ENCODE assay signal across 9 mouse cellular contexts in the genomic region with DNA sequence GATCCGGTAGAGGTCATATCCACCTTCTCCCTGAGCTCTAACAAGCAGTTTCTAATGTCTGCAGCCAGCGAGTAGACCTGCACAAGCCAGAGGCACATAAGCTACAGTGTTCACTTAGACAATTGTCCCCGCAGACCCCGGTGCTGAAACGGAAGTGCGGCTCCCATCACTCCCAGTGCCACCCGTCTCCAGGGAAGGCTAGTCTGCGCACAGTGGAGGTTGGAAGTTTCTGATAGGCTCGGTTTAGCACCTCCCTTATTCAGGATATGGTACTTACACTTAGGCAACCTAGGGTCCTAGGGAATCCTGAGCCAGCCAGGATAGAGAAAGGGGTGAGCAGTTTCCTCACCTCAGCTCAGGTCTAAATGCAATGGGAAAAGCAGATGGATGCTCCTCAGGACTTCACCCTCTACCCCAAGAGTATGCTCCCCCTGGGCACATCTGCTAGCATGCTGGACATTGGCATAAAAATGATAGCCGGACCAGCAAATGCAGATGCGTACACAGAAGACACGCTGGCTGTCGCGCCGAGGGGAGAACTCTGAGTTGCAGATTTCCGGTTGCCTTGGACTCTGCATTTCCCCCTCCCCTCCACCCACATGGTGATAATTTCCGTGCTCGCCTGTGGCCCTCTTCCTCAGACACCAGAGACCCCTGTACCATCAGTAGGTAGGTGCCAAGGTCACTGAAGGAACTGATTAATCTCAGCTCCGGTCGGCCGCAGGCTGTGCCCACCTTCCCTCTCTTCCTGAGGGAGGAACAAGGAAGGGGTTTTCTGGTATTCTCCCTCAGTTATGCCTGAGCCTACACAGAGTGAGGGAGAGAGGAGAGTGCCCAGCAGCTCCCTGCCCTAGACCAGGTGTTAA. TPM values are rescaled to one million over a fixed set of nuclear protein-coding genes. Genes with fewer than 3 reads are reported as not detected.
DNase-seq lines count a peak whose midpoint lies in the region; ATAC-seq and TF ChIP-seq lines count a peak whose summit lies in the region.
"Had no signal": no experiment of that assay in that cellular context is flagged by ENCODE, and none has a peak within 500 bp of the region (broad histone marks: within the 10 kb centered on the region; RNA-seq: fewer than 3 reads in every experiment).

No protein-coding gene starts in this region.

- 56% methylated on average over 21 of the region's 21 CpGs for WGBS in hindbrain, embryonic 12.5 days
- WGBS in hindbrain, postnatal 0 days, result 68% methylated on average over 21 of the region's 21 CpGs
- WGBS in limb, embryonic 13.5 days, result 18% methylated on average over 21 of the region's 21 CpGs
- 58% methylated on average over 21 of the region's 21 CpGs for WGBS in cerebellum, adult 2 months

- H3K9ac ChIP-seq in hindbrain, embryonic 12.5 days, result 0 out of 2 replicates have a peak overlapping the region, but pooled peaks have one; percentile 4
- no peak overlapping the region for H3K9ac ChIP-seq in hindbrain, postnatal 0 days (replicated peaks; ENCODE audit: low read length)
- peak overlapping the region; percentile 56 for H3K9ac ChIP-seq in ES-Bruce4 (ENCODE audit: low read depth, poor library complexity, severe bottlenecking)
- peak overlapping the region; percentile 45 for H3K9ac ChIP-seq in limb, embryonic 13.5 days

- TF ChIP-seq POLR2A in ES-Bruce4 (IDR thresholded peaks at IDR 0.05; ENCODE audit: insufficient read depth, low read length), result no peak
- no peak for TF ChIP-seq POLR2A in cortical plate, adult 2 months (IDR thresholded peaks at IDR 0.05; ENCODE audit: extremely low read depth, insufficient read depth, low read length)
- no peak for TF ChIP-seq POLR2A in cerebellum, adult 2 months (IDR thresholded peaks at IDR 0.05; ENCODE audit: borderline replicate concordance, insufficient read depth, low read length)

- TF ChIP-seq EP300 in ES-Bruce4 (IDR thresholded peaks at IDR 0.05; ENCODE audit: insufficient read depth, low read depth, low read length), result no peak

- DNase-seq in hindbrain, postnatal 0 days (ENCODE audit: low spot score), result no peak
- DNase-seq in cerebellum, adult 2 months, result no peak
- DNase-seq in adrenal gland, postnatal 10 days, result no peak
- DNase-seq in layer of hippocampus, adult 11-12 months (ENCODE audit: low spot score), result no peak
- DNase-seq: kidney, adult 11 months had no signal

- H3K4me2 ChIP-seq in hindbrain, embryonic 12.5 days (replicated peaks), result no peak overlapping the region; the same call in 1 of the 2 replicates
- no peak overlapping the region for H3K4me2 ChIP-seq in hindbrain, postnatal 0 days (ENCODE audit: low read depth, low read length)
- H3K4me2 ChIP-seq in limb, embryonic 13.5 days (replicated peaks), result peak overlapping the region; percentile 46

- no peak overlapping the region for H3K4me3 ChIP-seq in hindbrain, embryonic 12.5 days
- no peak overlapping the region for H3K4me3 ChIP-seq in hindbrain, postnatal 0 days (ENCODE audit: low read length)
- peak overlapping the region; percentile 51 for H3K4me3 ChIP-seq in ES-Bruce4 (ENCODE audit: low read depth, low read length)
- no peak overlapping the region for H3K4me3 ChIP-seq in cortical plate, adult 2 months (ENCODE audit: insufficient read depth, low read length)
- H3K4me3 ChIP-seq in limb, embryonic 13.5 days, result no peak overlapping the region; the same call in 1 of the 2 replicates
- H3K4me3 ChIP-seq in cerebellum, adult 2 months (replicated peaks; ENCODE audit: insufficient read depth, low read depth, low read length), result no peak overlapping the region

- 0 out of 2 replicates have a peak, but pooled peaks have one; percentile 43 for ATAC-seq in hindbrain, embryonic 12.5 days (ENCODE audit: low FRiP score)
- ATAC-seq in hindbrain, postnatal 0 days, result no peak
- ATAC-seq in limb, embryonic 13.5 days (ENCODE audit: low FRiP score, low read depth), result 0 out of 2 replicates have a peak, but pooled peaks have one; percentile 7

- TF ChIP-seq CTCF in hindbrain, postnatal 0 days (IDR thresholded peaks at IDR 0.05; ENCODE audit: low read depth), result no peak
- TF ChIP-seq CTCF in ES-Bruce4 (IDR thresholded peaks at IDR 0.05; ENCODE audit: low read depth, low read length), result no peak
- TF ChIP-seq CTCF in cortical plate, adult 2 months (IDR thresholded peaks at IDR 0.05; ENCODE audit: extremely low read depth, insufficient read depth, low read length), result no peak
- TF ChIP-seq CTCF in cerebellum, adult 2 months (IDR thresholded peaks at IDR 0.05; ENCODE audit: borderline replicate concordance, insufficient read depth, low read depth, low read length), result no peak

- H3K36me3 ChIP-seq in hindbrain, embryonic 12.5 days, result no peaks in the 10 kb centered on the region
- H3K36me3 ChIP-seq in hindbrain, postnatal 0 days (ENCODE audit: insufficient read depth, low read length), result no peaks in the 10 kb centered on the region
- no peaks in the 10 kb centered on the region for H3K36me3 ChIP-seq in ES-Bruce4 (ENCODE audit: control insufficient read depth, insufficient read depth, low read length, poor library complexity, severe bottlenecking)
- peaks cover 27% of the 10 kb centered on the region for H3K36me3 ChIP-seq in limb, embryonic 13.5 days

- no peaks in the 10 kb centered on the region for H3K9me3 ChIP-seq in hindbrain, embryonic 12.5 days (replicated peaks)
- H3K9me3 ChIP-seq in hindbrain, postnatal 0 days (ENCODE audit: low read length), result no peaks in the 10 kb centered on the region
- H3K9me3 ChIP-seq in ES-Bruce4 (replicated peaks; ENCODE audit: control insufficient read depth, insufficient read depth, low read length, poor library complexity, severe bottlenecking), result no peaks in the 10 kb centered on the region
- H3K9me3 ChIP-seq in limb, embryonic 13.5 days, result no peaks in the 10 kb centered on the region

- H3K4me1 ChIP-seq in hindbrain, embryonic 12.5 days, result peaks cover 33% of the 10 kb centered on the region
- peaks cover 15% of the 10 kb centered on the region; the same call in 1 of the 2 replicates for H3K4me1 ChIP-seq in hindbrain, postnatal 0 days (ENCODE audit: insufficient read depth, low read length)
- peaks cover 19% of the 10 kb centered on the region for H3K4me1 ChIP-seq in ES-Bruce4 (ENCODE audit: control insufficient read depth, insufficient read depth, low read length)
- H3K4me1 ChIP-seq in cortical plate, adult 2 months (ENCODE audit: control insufficient read depth, insufficient read depth, low read length), result peaks cover 30% of the 10 kb centered on the region
- peaks cover 86% of the 10 kb centered on the region for H3K4me1 ChIP-seq in limb, embryonic 13.5 days
- peaks cover 32% of the 10 kb centered on the region for H3K4me1 ChIP-seq in cerebellum, adult 2 months (ENCODE audit: control insufficient read depth, insufficient read depth, low read length)

- 0 out of 2 replicates have a peak overlapping the region, but pooled peaks have one; percentile 44 for H3K27ac ChIP-seq in hindbrain, embryonic 12.5 days
- no peak overlapping the region for H3K27ac ChIP-seq in hindbrain, postnatal 0 days
- peak overlapping the region; percentile 71 for H3K27ac ChIP-seq in ES-Bruce4 (ENCODE audit: insufficient read depth, low read length)
- H3K27ac ChIP-seq in cortical plate, adult 2 months (ENCODE audit: insufficient read depth, low read length), result peak overlapping the region; percentile 47; the same call in 1 of the 2 replicates
- H3K27ac ChIP-seq in limb, embryonic 13.5 days, result peak overlapping the region; percentile 81
- H3K27ac ChIP-seq in cerebellum, adult 2 months (ENCODE audit: insufficient read depth, low read length), result no peak overlapping the region

- no peaks in the 10 kb centered on the region for H3K27me3 ChIP-seq in hindbrain, embryonic 12.5 days
- H3K27me3 ChIP-seq in hindbrain, postnatal 0 days (ENCODE audit: insufficient read depth, low read length), result no peaks in the 10 kb centered on the region
- no peaks in the 10 kb centered on the region for H3K27me3 ChIP-seq in ES-Bruce4 (ENCODE audit: control insufficient read depth, insufficient read depth, low read length, poor library complexity, severe bottlenecking)
- H3K27me3 ChIP-seq in limb, embryonic 13.5 days, result no peaks in the 10 kb centered on the region
- no peaks in the 10 kb centered on the region for H3K27me3 ChIP-seq in cerebellum, adult 2 months (ENCODE audit: control insufficient read depth, insufficient read depth, low read length)

RNA-seq across cellular contexts. Expression of a gene that starts 11.9 kb away (rescaled TPM):
- 47.2 and 60.3 TPM in 2 replicates for polyA plus RNA-seq in hindbrain, embryonic 12.5 days (2016; fragmentation: Nextera tagmentation; extraction: Ambion mirVana)
- 56.1 and 78.3 TPM in 2 replicates for total RNA-seq in hindbrain, postnatal 0 days (2014; rRNA removed)
- 28.6 and 28.9 TPM in 2 replicates for polyA plus RNA-seq in hindbrain, postnatal 0 days (2015; fragmentation: Nextera tagmentation; extraction: Ambion mirVana)
- polyA plus RNA-seq in ES-Bruce4 (2011; ENCODE audit: insufficient read depth, insufficient read length, low read depth, missing spikeins), result 61.8 and 65.4 TPM in 2 replicates
- polyA plus RNA-seq in cortical plate, adult 2 months (2012; rRNA removed), result 144 and 148 TPM in 2 replicates
- polyA plus RNA-seq in limb, embryonic 13.5 days (2015; fragmentation: Nextera tagmentation; extraction: Ambion mirVana), result 127 TPM in 2 replicates
- polyA plus RNA-seq in cerebellum, adult 2 months (2012; rRNA removed), result 163 and 176 TPM in 2 replicates
- 100 to 1,000 TPM; 182 to 201 TPM for total RNA-seq in adrenal gland, postnatal 10 days (2021)

Comparison
In these comparisons a context has a peak if more than half of its experiments do, and no peak if none do; other contexts are left out.
1. H3K27ac ChIP-seq: peak in hindbrain, embryonic 12.5 days (single experiment), ES-Bruce4 (single experiment), cortical plate, adult 2 months (single experiment) and limb, embryonic 13.5 days (single experiment); none in hindbrain, postnatal 0 days (single experiment) and cerebellum, adult 2 months (single experiment).